Mouse (Mus musculus): ENCODE results near the gene Rfc2. TPM values are rescaled to one million over a fixed set of nuclear protein-coding genes. Genes with fewer than 3 reads are reported as not detected.
"Not testable (repeated sequence)": the region's sequence is repeated elsewhere in the genome, so short reads cannot be mapped to it uniquely, and the experiment has no call there.

Gene Rfc2
- polyA plus RNA-seq, 1 experiment = 58.1 TPM

- DNase-seq (ENCODE audit: low read depth) = no peak
These were observed 66.2 kb downstream of the Rfc2 start for GRCm38 (mm10) chr5:134647394-134647793.

GRCm38 (mm10) chr5:134648976-134649375, 67.8 kb downstream of the Rfc2 start:
- DNase-seq (ENCODE audit: low read depth) = not testable (repeated sequence)

GRCm38 (mm10) chr5:134650926-134651325, 69.8 kb downstream of the Rfc2 start:
- DNase-seq (ENCODE audit: low read depth) = no peak

Other genes with a start within 250 kb of the Rfc2 start
- gene Gtf2ird1, start 124.7 kb upstream of the Rfc2 start, polyA plus RNA-seq (2012; rRNA removed) = 55.4 and 65.5 TPM in 2 replicates
- gene Clip2, start 28.9 kb upstream of the Rfc2 start, polyA plus RNA-seq (2012; rRNA removed) = 12.8 and 14.6 TPM in 2 replicates
- 0.59 and 1.1 TPM in 2 replicates for gene Syna, start 21.2 kb upstream of the Rfc2 start, polyA plus RNA-seq (2012; rRNA removed)
- 3.9 and 6.2 TPM in 2 replicates for gene Lat2, start 33.7 kb downstream of the Rfc2 start, polyA plus RNA-seq (2012; rRNA removed)
- 183 and 208 TPM in 2 replicates for gene Eif4h, start 58.1 kb downstream of the Rfc2 start, polyA plus RNA-seq (2012; rRNA removed)
- gene Limk1, start 107.2 kb downstream of the Rfc2 start, polyA plus RNA-seq (2012; rRNA removed) = 14.0 and 14.7 TPM in 2 replicates
- gene Eln, start 166.0 kb downstream of the Rfc2 start, polyA plus RNA-seq (2012; rRNA removed) = 147 and 182 TPM in 2 replicates